ENCODE assay signal across 18 mouse cellular contexts in the genomic region with DNA sequence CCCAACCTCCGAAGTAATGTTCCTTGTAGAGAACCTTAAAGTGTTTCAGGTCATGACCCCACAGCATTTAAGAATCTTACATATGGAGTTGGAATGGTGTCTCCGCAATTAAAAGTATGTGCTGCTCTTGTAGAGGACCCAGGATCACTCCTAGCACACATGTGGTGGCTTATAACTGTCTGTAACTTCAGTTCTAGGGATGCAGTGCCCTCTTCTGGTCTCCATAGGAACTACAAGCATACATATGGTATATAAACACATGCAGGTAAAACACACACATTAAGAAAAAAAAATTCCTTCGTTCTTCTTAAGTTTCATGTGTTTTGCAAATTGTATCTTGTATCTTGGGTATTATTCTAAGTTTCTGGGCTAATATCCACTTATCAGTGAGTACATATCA.
A peak's percentile ranks its signal among the peaks of the same experiment; 100 is the strongest.
DNase-seq lines count a peak whose midpoint lies in the region; ATAC-seq and TF ChIP-seq lines count a peak whose summit lies in the region.
"Had no signal": no experiment of that assay in that cellular context is flagged by ENCODE, and none has a peak within 500 bp of the region (broad histone marks: within the 10 kb centered on the region; RNA-seq: fewer than 3 reads in every experiment).

No protein-coding gene starts in this region.

- H3K9me3 ChIP-seq in intestine, postnatal 0 days (ENCODE audit: control insufficient read depth), result no peaks in the 10 kb centered on the region
- H3K9me3 ChIP-seq in intestine, embryonic 16.5 days (ENCODE audit: control insufficient read depth, low read length), result no peaks in the 10 kb centered on the region
- H3K9me3 ChIP-seq in midbrain, postnatal 0 days (ENCODE audit: low read length), result no peaks in the 10 kb centered on the region
- H3K9me3 ChIP-seq in midbrain, embryonic 14.5 days (ENCODE audit: control insufficient read depth, low read length), result 0 out of 2 replicates have a peak, but pooled peaks cover 3% of the 10 kb centered on the region
- H3K9me3 ChIP-seq in MEL (replicated peaks; ENCODE audit: insufficient read depth, low read length), result no peaks in the 10 kb centered on the region
- H3K9me3 ChIP-seq: forebrain, embryonic 13.5 days; limb, embryonic 10.5 days; liver, embryonic 13.5 days; midbrain, embryonic 12.5 days; neural tube, embryonic 15.5 days had no signal

- no peaks in the 10 kb centered on the region for H3K27me3 ChIP-seq in intestine, postnatal 0 days (replicated peaks; ENCODE audit: control insufficient read depth, insufficient read depth, low read length)
- no peaks in the 10 kb centered on the region for H3K27me3 ChIP-seq in intestine, embryonic 16.5 days (replicated peaks; ENCODE audit: control insufficient read depth, insufficient read depth, low read length)
- H3K27me3 ChIP-seq in midbrain, postnatal 0 days (ENCODE audit: insufficient read depth, low read length), result no peaks in the 10 kb centered on the region
- no peaks in the 10 kb centered on the region for H3K27me3 ChIP-seq in midbrain, embryonic 14.5 days (ENCODE audit: control insufficient read depth, insufficient read depth, low read length)
- no peaks in the 10 kb centered on the region for H3K27me3 ChIP-seq in MEL (ENCODE audit: control insufficient read depth in 1 of 2, insufficient read depth in 2 of 2, low read length in 2 of 2)
- H3K27me3 ChIP-seq: forebrain, embryonic 13.5 days; liver, embryonic 13.5 days; midbrain, embryonic 12.5 days; neural tube, embryonic 15.5 days had no signal

- H3K79me2 ChIP-seq in MEL (ENCODE audit: control insufficient read depth, insufficient read depth, low read length, poor library complexity), result no peaks in the 10 kb centered on the region

- no peak for TF ChIP-seq EP300 in MEL (IDR thresholded peaks at IDR 0.05; ENCODE audit: low read depth in 1 of 2, low read length in 2 of 2)

- H3K4me2 ChIP-seq in intestine, postnatal 0 days (replicated peaks; ENCODE audit: low read depth), result no peak overlapping the region
- no peak overlapping the region for H3K4me2 ChIP-seq in intestine, embryonic 16.5 days (ENCODE audit: low read depth, low read length)
- no peak overlapping the region for H3K4me2 ChIP-seq in midbrain, postnatal 0 days (ENCODE audit: low read depth, low read length, poor library complexity, severe bottlenecking)
- H3K4me2 ChIP-seq in midbrain, embryonic 14.5 days (ENCODE audit: low read length), result no peak overlapping the region
- H3K4me2 ChIP-seq: forebrain, embryonic 13.5 days; liver, embryonic 13.5 days; midbrain, embryonic 12.5 days; neural tube, embryonic 15.5 days had no signal

- ATAC-seq in intestine, postnatal 0 days, result no peak
- no peak for ATAC-seq in intestine, embryonic 16.5 days
- no peak for ATAC-seq in midbrain, postnatal 0 days (ENCODE audit: low FRiP score)
- ATAC-seq in midbrain, embryonic 14.5 days (ENCODE audit: low FRiP score, low TSS enrichment), result no peak
- ATAC-seq: CD4-positive, CD25-positive, alpha-beta regulatory T cell, adult 4 months; forebrain, embryonic 13.5 days had no signal

- H3K4me3 ChIP-seq in intestine, postnatal 0 days (ENCODE audit: low read depth, low read length), result no peak overlapping the region
- H3K4me3 ChIP-seq in intestine, embryonic 16.5 days (ENCODE audit: low read length), result no peak overlapping the region
- no peak overlapping the region for H3K4me3 ChIP-seq in midbrain, postnatal 0 days (ENCODE audit: low read depth, low read length)
- H3K4me3 ChIP-seq in midbrain, embryonic 14.5 days (replicated peaks; ENCODE audit: low read depth, low read length), result no peak overlapping the region
- no peak overlapping the region for H3K4me3 ChIP-seq in MEL (ENCODE audit: control insufficient read depth in 1 of 2, insufficient read depth in 1 of 2, low read depth in 2 of 2, low read length in 2 of 2)
- H3K4me3 ChIP-seq: forebrain, embryonic 13.5 days; limb, embryonic 10.5 days; liver, embryonic 13.5 days; midbrain, embryonic 12.5 days; myocyte; neural tube, embryonic 15.5 days had no signal

- no peaks in the 10 kb centered on the region for H3K4me1 ChIP-seq in intestine, postnatal 0 days (replicated peaks; ENCODE audit: control insufficient read depth, insufficient read depth, low read length)
- no peaks in the 10 kb centered on the region for H3K4me1 ChIP-seq in intestine, embryonic 16.5 days (ENCODE audit: control insufficient read depth, insufficient read depth, low read length)
- H3K4me1 ChIP-seq in midbrain, postnatal 0 days (ENCODE audit: insufficient read depth, low read length), result no peaks in the 10 kb centered on the region
- H3K4me1 ChIP-seq in midbrain, embryonic 14.5 days (ENCODE audit: control insufficient read depth, insufficient read depth, low read length), result 0 out of 2 replicates have a peak, but pooled peaks cover 9% of the 10 kb centered on the region
- no peaks in the 10 kb centered on the region for H3K4me1 ChIP-seq in MEL (ENCODE audit: control insufficient read depth in 1 of 2, insufficient read depth in 2 of 2, low read length in 2 of 2)
- H3K4me1 ChIP-seq: forebrain, embryonic 13.5 days; liver, embryonic 13.5 days; midbrain, embryonic 12.5 days; neural tube, embryonic 15.5 days had no signal

- no peak overlapping the region for H3K9ac ChIP-seq in intestine, postnatal 0 days (ENCODE audit: low read depth, low read length)
- no peak overlapping the region for H3K9ac ChIP-seq in intestine, embryonic 16.5 days (ENCODE audit: low read depth, low read length)
- no peak overlapping the region for H3K9ac ChIP-seq in midbrain, postnatal 0 days (replicated peaks; ENCODE audit: low read length, poor library complexity, severe bottlenecking)
- H3K9ac ChIP-seq in midbrain, embryonic 14.5 days (replicated peaks; ENCODE audit: low read length), result no peak overlapping the region
- no peak overlapping the region for H3K9ac ChIP-seq in MEL (ENCODE audit: control insufficient read depth, low read depth, low read length, poor library complexity, severe bottlenecking)
- H3K9ac ChIP-seq: forebrain, embryonic 13.5 days; liver, embryonic 13.5 days; midbrain, embryonic 12.5 days; neural tube, embryonic 15.5 days had no signal

- peak; percentile 3; the same call in 1 of the 2 replicates for TF ChIP-seq RAD21 in MEL (IDR thresholded peaks at IDR 0.05; ENCODE audit: low read depth, low read length)

- peak; percentile 33 for TF ChIP-seq CTCF in intestine, postnatal 0 days (IDR thresholded peaks at IDR 0.05; ENCODE audit: low read depth)
- TF ChIP-seq CTCF in midbrain, postnatal 0 days (IDR thresholded peaks at IDR 0.05), result peak; percentile 39; the same call in 1 of the 2 replicates
- TF ChIP-seq CTCF in MEL (IDR thresholded peaks at IDR 0.05 in 2 of 3, conservative IDR thresholded peaks at IDR 0.05 in 1 of 3; ENCODE audit: control insufficient read depth in 1 of 3, insufficient read depth in 1 of 3, low read depth in 2 of 3, low read length in 3 of 3, poor library complexity in 1 of 3, severe bottlenecking in 1 of 3), result no peak; a peak in 1 of 6 replicates

- DNase-seq in midbrain, postnatal 0 days (ENCODE audit: low spot score), result no peak
- DNase-seq in midbrain, embryonic 14.5 days, result no peak
- peak; percentile 12 for DNase-seq in MEL (ENCODE audit: low read depth, low spot score)
- no peak for DNase-seq in right cerebral cortex, postnatal 36 days (ENCODE audit: low spot score in 2 of 2)
- DNase-seq in urinary bladder, postnatal 25 days (ENCODE audit: low spot score), result no peak
- DNase-seq: adrenal gland, postnatal 25 days; cerebellum, postnatal 10 days; liver, embryonic 13.5 days; right cerebral cortex, postnatal 4 days had no signal

- no peaks in the 10 kb centered on the region for H3K36me3 ChIP-seq in intestine, postnatal 0 days (ENCODE audit: control insufficient read depth, insufficient read depth)
- no peaks in the 10 kb centered on the region for H3K36me3 ChIP-seq in intestine, embryonic 16.5 days (ENCODE audit: control insufficient read depth, insufficient read depth, low read length)
- H3K36me3 ChIP-seq in midbrain, postnatal 0 days (ENCODE audit: insufficient read depth, low read length), result no peaks in the 10 kb centered on the region
- no peaks in the 10 kb centered on the region for H3K36me3 ChIP-seq in midbrain, embryonic 14.5 days (ENCODE audit: control insufficient read depth, insufficient read depth, low read length)
- no peaks in the 10 kb centered on the region for H3K36me3 ChIP-seq in MEL (ENCODE audit: control insufficient read depth in 1 of 2, insufficient read depth in 2 of 2, low read length in 2 of 2)
- H3K36me3 ChIP-seq: limb, embryonic 10.5 days; liver, embryonic 13.5 days; midbrain, embryonic 12.5 days; neural tube, embryonic 15.5 days had no signal

- no peak overlapping the region for H3K27ac ChIP-seq in intestine, postnatal 0 days (ENCODE audit: low read depth, low read length)
- no peak overlapping the region for H3K27ac ChIP-seq in intestine, embryonic 16.5 days (ENCODE audit: low read length)
- no peak overlapping the region for H3K27ac ChIP-seq in midbrain, postnatal 0 days (ENCODE audit: low read depth, low read length)
- no peak overlapping the region for H3K27ac ChIP-seq in midbrain, embryonic 14.5 days (replicated peaks; ENCODE audit: low read depth, low read length)
- no peak overlapping the region for H3K27ac ChIP-seq in MEL (ENCODE audit: control insufficient read depth, low read depth, low read length)
- H3K27ac ChIP-seq: forebrain, embryonic 13.5 days; limb, embryonic 10.5 days; liver, embryonic 13.5 days; macrophage; midbrain, embryonic 12.5 days; neural tube, embryonic 15.5 days had no signal

- TF ChIP-seq POLR2A in MEL (IDR thresholded peaks at IDR 0.05; ENCODE audit: control insufficient read depth in 1 of 2, insufficient read depth in 1 of 2, low read depth in 1 of 2, low read length in 2 of 2, poor library complexity in 1 of 2), result no peak

- WGBS in intestine, postnatal 0 days, result 97% methylated on average over 3 of the region's 3 CpGs
- 94% methylated on average over 3 of the region's 3 CpGs for WGBS in intestine, embryonic 16.5 days
- over 99% methylated on average over 3 of the region's 3 CpGs for WGBS in midbrain, postnatal 0 days
- WGBS in midbrain, embryonic 14.5 days, result 97% methylated on average over 3 of the region's 3 CpGs

TF ChIP-seq in MEL, 35 proteins besides CTCF, POLR2A, EP300 and RAD21 (continues in another document):
- no peak for TF ChIP-seq POLR2AphosphoS5 (IDR thresholded peaks at IDR 0.05; ENCODE audit: borderline replicate concordance, low read depth, low read length)
- no peak for TF ChIP-seq TBP (IDR thresholded peaks at IDR 0.05; ENCODE audit: low read depth, low read length)
- no peak for TF ChIP-seq CHD1 (IDR thresholded peaks at IDR 0.05; ENCODE audit: low read depth, low read length)
- no peak for TF ChIP-seq UBTF (IDR thresholded peaks at IDR 0.05; ENCODE audit: borderline replicate concordance, insufficient read depth, low read depth, low read length)
- no peak for TF ChIP-seq BHLHE40 (IDR thresholded peaks at IDR 0.05; ENCODE audit: borderline replicate concordance, low read depth, low read length)
- no peak for TF ChIP-seq MAZ (IDR thresholded peaks at IDR 0.05; ENCODE audit: low read depth, low read length)
- no peak for TF ChIP-seq ELF1 (IDR thresholded peaks at IDR 0.05; ENCODE audit: low read depth, low read length)
- no peak for TF ChIP-seq MEF2A (IDR thresholded peaks at IDR 0.05; ENCODE audit: extremely low read depth, insufficient replicate concordance, low read depth, low read length, poor library complexity, severe bottlenecking)
- no peak for TF ChIP-seq SMC3 (IDR thresholded peaks at IDR 0.05; ENCODE audit: low read depth, low read length)
- TF ChIP-seq MYC (IDR thresholded peaks at IDR 0.05; ENCODE audit: low read depth, low read length), result no peak

Comparison
In these comparisons a context has a peak if more than half of its experiments do, and no peak if none do; other contexts are left out.
1. CTCF ChIP-seq: peak in intestine, postnatal 0 days (single experiment) and midbrain, postnatal 0 days (single experiment); none in MEL (0 of 3).